Mouse (Mus musculus): ENCODE measurements around the gene Arhgap18. TPM values are rescaled to one million over a fixed set of nuclear protein-coding genes. Genes with fewer than 3 reads are reported as not detected.

Gene Arhgap18
- polyA plus RNA-seq, 1 experiment from 2014 or later: 10.1 TPM

DNA sequence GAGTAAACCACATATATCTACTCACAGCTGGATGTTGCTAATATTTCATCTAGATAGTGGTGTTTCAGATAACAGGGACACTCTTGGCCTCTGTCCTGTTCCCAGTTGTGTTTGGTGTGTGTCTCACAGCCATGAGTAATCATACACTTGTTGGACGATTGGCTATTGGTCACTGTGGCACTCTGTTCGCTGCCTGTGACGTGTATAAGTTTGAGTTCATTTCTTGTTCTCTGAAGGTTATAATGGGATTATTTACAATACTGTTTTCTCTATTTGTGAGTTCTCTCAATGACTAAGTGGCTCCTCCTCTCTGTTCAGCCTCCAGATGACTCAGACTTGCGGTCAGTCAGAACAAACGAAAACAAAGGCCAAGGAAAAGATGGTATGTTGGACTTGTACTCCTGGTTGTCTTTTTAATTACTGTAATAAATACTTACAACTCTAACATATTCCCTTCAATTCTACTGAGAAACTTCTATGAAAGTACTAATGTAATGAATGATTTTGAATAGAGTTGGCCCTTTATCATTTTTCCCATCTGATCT, 101.4 kb downstream of the Arhgap18 start:
- H3K36me3 ChIP-seq: no peaks in the 10 kb centered on the region
- WGBS (ENCODE audit: insufficient replicate concordance): 80% methylated on average over 5 of the region's 5 CpGs
- H3K27ac ChIP-seq: no peak overlapping the region
- no peaks in the 10 kb centered on the region for H3K9me3 ChIP-seq (replicated peaks)
- H3K4me2 ChIP-seq: no peak overlapping the region
- H3K27me3 ChIP-seq (replicated peaks): no peaks in the 10 kb centered on the region
- H3K9ac ChIP-seq: no peak overlapping the region
- no peaks in the 10 kb centered on the region for H3K4me1 ChIP-seq
- no peak for ATAC-seq
- no peak overlapping the region for H3K4me3 ChIP-seq

- Histone ChIP-seq H3K9me3 (replicated peaks) (no peaks in the 10 kb centered on the region), H3K9ac (no peak overlapping the region), H3K4me2 (no peak overlapping the region), H3K4me1 (no peaks in the 10 kb centered on the region), H3K4me3 (no peak overlapping the region), H3K27me3 (replicated peaks) (no peaks in the 10 kb centered on the region), H3K27ac (no peak overlapping the region), H3K36me3 (no peaks in the 10 kb centered on the region)
- WGBS (ENCODE audit: insufficient replicate concordance): 71% methylated on average over 8 of the region's 8 CpGs
- no peak for ATAC-seq
Observed at GRCm38 (mm10) chr10:26855851-26856535, 102.8 kb downstream of the Arhgap18 start.

GRCm38 (mm10) chr10:26857583-26857982, 104.4 kb downstream of the Arhgap18 start:
- whole genome bisulfite sequencing (ENCODE audit: insufficient replicate concordance): 76% methylated on average over 4 of the region's 4 CpGs
- Histone ChIP-seq H3K36me3 (no peaks in the 10 kb centered on the region), H3K27ac (no peak overlapping the region), H3K9ac (no peak overlapping the region), H3K4me1 (no peaks in the 10 kb centered on the region), H3K4me3 (no peak overlapping the region), H3K9me3 (replicated peaks) (no peaks in the 10 kb centered on the region), H3K4me2 (no peak overlapping the region), H3K27me3 (replicated peaks) (no peaks in the 10 kb centered on the region)
- ATAC-seq: no peak

DNA sequence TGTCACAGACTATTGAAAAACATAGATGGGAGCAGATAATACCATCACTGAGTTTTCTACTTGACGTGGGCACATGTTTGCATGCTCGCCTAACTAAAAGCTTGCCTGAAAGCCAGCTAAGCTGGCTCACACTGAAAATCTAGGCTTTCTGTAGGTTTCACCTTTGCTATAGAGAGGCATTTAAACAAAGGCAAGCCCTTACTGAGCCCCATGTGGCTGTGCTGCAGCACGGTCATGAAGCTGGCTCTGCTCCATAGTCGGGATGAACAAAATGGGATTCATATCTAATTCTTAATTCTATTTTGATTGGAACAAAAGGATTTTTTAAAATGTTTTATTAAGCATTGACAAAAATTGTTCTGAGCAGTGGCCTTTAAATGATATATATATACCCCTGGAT, 105.3 kb downstream of the Arhgap18 start:
- Histone ChIP-seq H3K4me3 (no peak overlapping the region), H3K27ac (no peak overlapping the region), H3K27me3 (replicated peaks) (no peaks in the 10 kb centered on the region), H3K4me2 (no peak overlapping the region), H3K9me3 (replicated peaks) (no peaks in the 10 kb centered on the region), H3K9ac (no peak overlapping the region), H3K36me3 (no peaks in the 10 kb centered on the region), H3K4me1 (no peaks in the 10 kb centered on the region)
- 77% methylated on average over 4 of the region's 4 CpGs for WGBS (ENCODE audit: insufficient replicate concordance)
- ATAC-seq: no peak

DNA sequence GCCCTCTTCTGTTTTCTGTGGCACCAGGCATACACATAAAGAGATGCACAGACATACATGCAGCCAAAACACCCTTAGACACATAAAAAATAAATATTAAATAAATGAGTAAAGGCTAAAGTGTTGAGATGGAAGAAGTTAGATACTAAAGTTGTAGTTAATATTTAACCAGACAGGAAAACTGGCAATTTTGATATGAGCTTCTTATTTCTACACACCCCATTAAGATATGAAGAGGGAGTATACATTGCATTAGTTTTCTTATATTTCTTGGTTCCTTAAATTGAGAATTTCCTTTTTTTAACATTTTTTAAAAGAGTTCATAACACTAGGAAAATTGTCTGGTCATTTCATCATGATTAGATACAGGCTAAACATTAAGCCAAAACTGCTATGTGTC, 108.0 kb downstream of the Arhgap18 start:
- H3K4me2 ChIP-seq: no peak overlapping the region
- H3K9me3 ChIP-seq (replicated peaks): no peaks in the 10 kb centered on the region
- H3K4me3 ChIP-seq: no peak overlapping the region
- H3K9ac ChIP-seq: no peak overlapping the region
- no peaks in the 10 kb centered on the region for H3K36me3 ChIP-seq
- H3K4me1 ChIP-seq: no peaks in the 10 kb centered on the region
- H3K27me3 ChIP-seq (replicated peaks): no peaks in the 10 kb centered on the region
- no peak overlapping the region for H3K27ac ChIP-seq
- ATAC-seq: no peak

DNA sequence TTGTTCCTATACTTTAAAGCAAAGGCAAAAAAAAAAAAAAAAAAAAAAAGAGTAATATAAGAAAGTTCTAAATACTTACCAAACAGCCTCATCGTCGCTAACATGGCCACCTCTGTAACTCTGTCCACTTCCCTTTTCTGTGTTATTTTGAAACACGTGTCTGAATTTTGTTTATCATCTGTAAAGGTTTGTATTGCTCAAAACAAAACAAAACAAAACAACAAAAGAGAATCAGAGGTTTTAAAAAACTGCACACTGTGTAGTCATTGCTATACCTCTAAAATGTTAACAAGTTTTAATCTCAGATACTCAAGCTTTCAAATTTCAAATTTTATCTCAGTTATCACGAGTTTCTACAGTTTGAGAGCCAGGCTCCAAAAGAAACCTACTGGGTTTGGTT, 109.0 kb downstream of the Arhgap18 start:
- Histone ChIP-seq H3K4me1 (no peaks in the 10 kb centered on the region), H3K27me3 (replicated peaks) (no peaks in the 10 kb centered on the region), H3K36me3 (no peaks in the 10 kb centered on the region), H3K9me3 (replicated peaks) (no peaks in the 10 kb centered on the region), H3K27ac (no peak overlapping the region), H3K4me2 (no peak overlapping the region), H3K9ac (no peak overlapping the region), H3K4me3 (no peak overlapping the region)
- WGBS (ENCODE audit: insufficient replicate concordance): 57% methylated on average over 4 of the region's 4 CpGs
- no peak for ATAC-seq

DNA sequence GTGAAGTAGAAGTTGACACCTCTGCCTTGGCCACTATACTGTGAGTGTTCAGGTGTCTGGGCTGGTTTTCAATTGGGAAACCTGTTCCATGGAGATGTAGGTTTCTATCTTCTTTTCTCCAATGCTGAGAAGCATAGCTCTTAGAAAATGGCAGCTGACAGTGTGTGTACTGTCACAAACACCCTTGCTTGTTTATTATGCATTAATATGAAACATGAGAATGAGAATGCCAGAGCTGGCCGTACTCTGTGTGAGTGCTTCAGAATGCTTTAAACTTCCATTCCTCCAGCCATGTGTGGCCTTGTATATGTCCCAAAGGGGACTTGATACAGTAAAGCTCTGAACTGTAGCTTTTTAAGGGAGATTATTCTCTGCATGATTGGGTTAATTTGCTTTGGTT, 110.8 kb downstream of the Arhgap18 start:
- 82% methylated on average over 1 of the region's 1 CpGs for WGBS (ENCODE audit: insufficient replicate concordance)
- no peak overlapping the region for H3K27ac ChIP-seq
- no peak for ATAC-seq

DNA sequence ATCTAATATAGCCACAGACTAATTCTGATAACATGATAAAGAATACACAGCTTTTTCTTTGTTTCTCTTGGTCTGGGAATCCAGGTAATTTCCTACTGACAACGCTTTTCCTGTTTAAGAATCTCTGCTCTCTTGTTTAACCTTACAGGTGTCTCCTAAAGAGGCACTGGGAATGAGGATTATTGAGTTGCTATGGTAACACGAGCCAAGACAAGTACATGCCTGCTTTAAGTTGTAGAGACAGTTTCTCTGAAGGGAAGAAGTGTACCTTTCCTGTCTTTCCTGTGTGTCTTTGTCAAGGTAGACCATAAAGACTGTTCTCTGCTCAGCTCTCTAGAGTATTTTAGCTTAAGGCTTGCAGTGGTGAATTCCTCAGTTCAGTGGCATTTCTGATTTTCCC, 117.6 kb downstream of the Arhgap18 start:
- no peaks in the 10 kb centered on the region for H3K27me3 ChIP-seq (replicated peaks)
- no peaks in the 10 kb centered on the region for H3K4me1 ChIP-seq
- no peak overlapping the region for H3K9ac ChIP-seq
- H3K36me3 ChIP-seq: no peaks in the 10 kb centered on the region
- H3K27ac ChIP-seq: no peak overlapping the region
- ATAC-seq: no peak
- 60% methylated on average over 2 of the region's 2 CpGs for WGBS (ENCODE audit: insufficient replicate concordance)
- H3K9me3 ChIP-seq (replicated peaks): no peaks in the 10 kb centered on the region
- H3K4me3 ChIP-seq: no peak overlapping the region
- H3K4me2 ChIP-seq: no peak overlapping the region

More for the DNA sequence above, 110.8 kb downstream of the Arhgap18 start:
- Histone ChIP-seq H3K4me2 (no peak overlapping the region), H3K36me3 (no peaks in the 10 kb centered on the region), H3K9ac (no peak overlapping the region), H3K4me1 (no peaks in the 10 kb centered on the region), H3K9me3 (replicated peaks) (no peaks in the 10 kb centered on the region), H3K4me3 (no peak overlapping the region), H3K27me3 (replicated peaks) (no peaks in the 10 kb centered on the region)

- WGBS (ENCODE audit: insufficient replicate concordance): 76% methylated on average over 11 of the region's 11 CpGs
- no peak for ATAC-seq
- no peaks in the 10 kb centered on the region for H3K9me3 ChIP-seq (replicated peaks)
- no peaks in the 10 kb centered on the region for H3K36me3 ChIP-seq
- H3K27ac ChIP-seq: no peak overlapping the region
- H3K4me3 ChIP-seq: no peak overlapping the region
- H3K4me1 ChIP-seq: no peaks in the 10 kb centered on the region; the same call in 1 of the 2 replicates
- no peak overlapping the region for H3K9ac ChIP-seq
- H3K27me3 ChIP-seq (replicated peaks): no peaks in the 10 kb centered on the region
- H3K4me2 ChIP-seq: no peak overlapping the region
Observed at GRCm38 (mm10) chr10:26877309-26877708, 124.1 kb downstream of the Arhgap18 start.

- 57% methylated on average over 9 of the region's 9 CpGs for WGBS (ENCODE audit: insufficient replicate concordance)
- ATAC-seq: no peak
- H3K9me3 ChIP-seq (replicated peaks): no peaks in the 10 kb centered on the region
- H3K9ac ChIP-seq: no peak overlapping the region
- H3K4me1 ChIP-seq: no peaks in the 10 kb centered on the region; the same call in 1 of the 2 replicates
- no peak overlapping the region for H3K4me3 ChIP-seq
- no peaks in the 10 kb centered on the region for H3K36me3 ChIP-seq
- H3K27me3 ChIP-seq (replicated peaks): no peaks in the 10 kb centered on the region
- H3K27ac ChIP-seq: no peak overlapping the region
- no peak overlapping the region for H3K4me2 ChIP-seq
Observed at GRCm38 (mm10) chr10:26878924-26879600, 125.8 kb downstream of the Arhgap18 start.

- Histone ChIP-seq H3K4me3 (no peak overlapping the region), H3K9me3 (replicated peaks) (no peaks in the 10 kb centered on the region), H3K36me3 (no peaks in the 10 kb centered on the region), H3K4me2 (no peak overlapping the region), H3K9ac (no peak overlapping the region), H3K27me3 (replicated peaks) (no peaks in the 10 kb centered on the region), H3K4me1 (no peaks in the 10 kb centered on the region), H3K27ac (no peak overlapping the region)
- ATAC-seq: no peak
- 75% methylated on average over 8 of the region's 8 CpGs for WGBS (ENCODE audit: insufficient replicate concordance)
Observed at GRCm38 (mm10) chr10:26884949-26885348, 131.7 kb downstream of the Arhgap18 start.

GRCm38 (mm10) chr10:26889226-26889625, 136.0 kb downstream of the Arhgap18 start:
- H3K4me1 ChIP-seq: no peaks in the 10 kb centered on the region
- no peak overlapping the region for H3K4me3 ChIP-seq
- no peaks in the 10 kb centered on the region for H3K9me3 ChIP-seq (replicated peaks)
- no peaks in the 10 kb centered on the region for H3K27me3 ChIP-seq (replicated peaks)
- H3K4me2 ChIP-seq: no peak overlapping the region
- no peak overlapping the region for H3K9ac ChIP-seq
- WGBS (ENCODE audit: insufficient replicate concordance): 59% methylated on average over 6 of the region's 6 CpGs
- no peak for ATAC-seq
- no peak overlapping the region for H3K27ac ChIP-seq
- no peaks in the 10 kb centered on the region for H3K36me3 ChIP-seq

All from liver, embryonic 12.5 days (tissue).